Mouse (Mus musculus) left cerebral cortex, postnatal 25 days (tissue): ENCODE results near the gene Ifngr2. TPM values are rescaled to one million over a fixed set of nuclear protein-coding genes. Genes with fewer than 3 reads are reported as not detected.
A peak's percentile ranks its signal among the peaks of the same experiment; 100 is the strongest.

ENCODE experiments used
- DNase-seq, 2 experiments: peaks; one replicate each; pipeline ENCODE4 v3.0.0; 2022; ENCODE audit warnings: low spot score in 2 of 2, mixed read lengths in 1 of 2
- intact Hi-C: fragments of 180-260 bp; cut with DNase I; formaldehyde crosslinking; loops from one replicate; pipeline ENCODE4 v1.15.1; 2025
- total RNA-seq, 2 experiments: library from RNA; stranded (reverse); gene quantifications; 2 replicates each; pipeline ENCODE4 v1.2.3; 2021

Gene Ifngr2
- total RNA-seq, 2 experiments from 2014 or later = 43.3 to 46.9 TPM

GRCm38 (mm10) chr16:91561099-91561498, 14.2 kb downstream of the Ifngr2 start:
- intact Hi-C loops = loop anchor here (2.0 kb wide), 1 partner anchor 48 kb away; no protein-coding TSS in a partner anchor
- peak in 1 of 2 experiments; percentile 26 for DNase-seq

- intact Hi-C loops = loop anchor here (2.0 kb wide), 1 partner anchor 49 kb away; no protein-coding TSS in a partner anchor
- peak in 1 of 2 experiments; percentile 31 for DNase-seq
These were observed 14.9 kb downstream of the Ifngr2 start for GRCm38 (mm10) chr16:91561541-91562457.

GRCm38 (mm10) chr16:91564580-91565291, 17.9 kb downstream of the Ifngr2 start:
- no peak for DNase-seq
- intact Hi-C loops = no loop called here

GRCm38 (mm10) chr16:91565292-91565951, 18.6 kb downstream of the Ifngr2 start:
- intact Hi-C loops = no loop called here
- no peak for DNase-seq

GRCm38 (mm10) chr16:91566002-91566401, 19.1 kb downstream of the Ifngr2 start:
- intact Hi-C loops = no loop called here

GRCm38 (mm10) chr16:91568960-91569359, 22.1 kb downstream of the Ifngr2 start:
- DNase-seq = no peak
- intact Hi-C loops = no loop called here

More at GRCm38 (mm10) chr16:91566002-91566401, 19.1 kb downstream of the Ifngr2 start:
- no peak for DNase-seq

GRCm38 (mm10) chr16:91571105-91571504, 24.2 kb downstream of the Ifngr2 start:
- intact Hi-C loops = no loop called here

GRCm38 (mm10) chr16:91575151-91575550, 28.3 kb downstream of the Ifngr2 start:
- intact Hi-C loops = no loop called here
- no peak for DNase-seq

More at GRCm38 (mm10) chr16:91571105-91571504, 24.2 kb downstream of the Ifngr2 start:
- no peak for DNase-seq

GRCm38 (mm10) chr16:91578980-91579720, 32.3 kb downstream of the Ifngr2 start:
- intact Hi-C loops = no loop called here
- DNase-seq = peak; percentile 13 to 31

- DNase-seq = peak in 1 of 2 experiments; percentile 34
- intact Hi-C loops = no loop called here
These were observed 35.4 kb downstream of the Ifngr2 start for GRCm38 (mm10) chr16:91582307-91582706.

GRCm38 (mm10) chr16:91585617-91586016, 38.7 kb downstream of the Ifngr2 start:
- intact Hi-C loops = no loop called here

GRCm38 (mm10) chr16:91586244-91586643, 39.4 kb downstream of the Ifngr2 start:
- DNase-seq = no peak
- intact Hi-C loops = no loop called here

More at GRCm38 (mm10) chr16:91585617-91586016, 38.7 kb downstream of the Ifngr2 start:
- no peak for DNase-seq

GRCm38 (mm10) chr16:91587730-91588453, 41.0 kb downstream of the Ifngr2 start:
- intact Hi-C loops = no loop called here
- DNase-seq = no peak

- DNase-seq = no peak
- intact Hi-C loops = no loop called here
These were observed 41.8 kb downstream of the Ifngr2 start for GRCm38 (mm10) chr16:91588703-91589102.

GRCm38 (mm10) chr16:91592162-91592561, 45.3 kb downstream of the Ifngr2 start:
- intact Hi-C loops = no loop called here
- no peak for DNase-seq

GRCm38 (mm10) chr16:91593262-91593661, 46.4 kb downstream of the Ifngr2 start:
- no peak for DNase-seq
- intact Hi-C loops = no loop called here

GRCm38 (mm10) chr16:91595076-91595475, 48.2 kb downstream of the Ifngr2 start:
- peak in 1 of 2 experiments; percentile 10 for DNase-seq
- intact Hi-C loops = no loop called here

GRCm38 (mm10) chr16:91596397-91596778, 49.5 kb downstream of the Ifngr2 start:
- intact Hi-C loops = loop anchor here (2.0 kb wide), 1 partner anchor 50 kb away; the partner anchor contains the start of genes Gart and Son
- no peak for DNase-seq
